Mouse (Mus musculus) urinary bladder, postnatal 10 days (tissue): ENCODE measurements at regions not wholly inside any gene's neighbourhood (a gene's known extent, or its start where the extent isn't known, plus 50 kb on each side); places are given as distances from the start of the nearest gene placed in this dataset.

ENCODE experiments used
- DNase-seq: peaks from one replicate; pipeline ENCODE4 v3.0.0; 2022; ENCODE audit warnings: low spot score

DNA sequence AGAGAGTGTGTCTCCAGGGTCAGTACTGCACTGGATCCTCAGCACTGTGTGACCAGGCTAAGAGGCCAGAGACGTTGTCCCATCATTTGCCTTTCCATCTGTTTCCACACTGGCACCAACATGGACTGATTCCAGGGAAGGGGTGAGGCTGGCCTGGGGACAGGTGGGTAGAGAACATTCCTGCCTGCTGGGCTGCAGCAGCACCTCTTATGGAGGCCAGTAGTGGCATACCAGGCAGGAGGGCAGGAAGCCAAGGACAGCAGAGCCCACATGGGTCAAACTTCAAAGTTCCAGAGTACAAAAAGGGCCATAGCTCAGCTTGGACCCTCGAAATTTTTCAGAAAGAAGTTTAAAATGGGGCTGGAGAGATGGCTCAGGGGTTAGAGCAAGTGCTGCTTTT is 115.4 kb upstream of the Ercc6l2 start:
- no peak for DNase-seq

DNA sequence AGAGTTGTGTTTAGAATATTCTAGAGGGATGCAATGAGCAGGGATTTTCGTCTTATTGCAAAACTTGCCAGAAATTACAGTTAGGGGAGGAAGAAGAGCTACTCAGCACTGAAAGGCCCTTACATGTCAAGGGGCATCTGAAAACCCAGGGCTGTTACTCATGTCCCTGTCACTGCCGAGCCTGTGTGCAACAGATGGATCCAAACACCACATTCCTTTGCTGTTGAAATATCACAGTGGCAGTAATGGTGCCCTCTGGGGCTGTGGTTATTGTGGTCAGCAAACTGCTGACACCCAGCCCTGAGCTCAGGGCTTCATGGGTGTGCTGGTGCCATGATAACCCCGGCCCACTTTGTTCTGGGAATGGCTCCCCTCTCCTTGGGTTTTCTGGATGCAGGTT is 114.3 kb upstream of the Ercc6l2 start:
- no peak for DNase-seq

DNA sequence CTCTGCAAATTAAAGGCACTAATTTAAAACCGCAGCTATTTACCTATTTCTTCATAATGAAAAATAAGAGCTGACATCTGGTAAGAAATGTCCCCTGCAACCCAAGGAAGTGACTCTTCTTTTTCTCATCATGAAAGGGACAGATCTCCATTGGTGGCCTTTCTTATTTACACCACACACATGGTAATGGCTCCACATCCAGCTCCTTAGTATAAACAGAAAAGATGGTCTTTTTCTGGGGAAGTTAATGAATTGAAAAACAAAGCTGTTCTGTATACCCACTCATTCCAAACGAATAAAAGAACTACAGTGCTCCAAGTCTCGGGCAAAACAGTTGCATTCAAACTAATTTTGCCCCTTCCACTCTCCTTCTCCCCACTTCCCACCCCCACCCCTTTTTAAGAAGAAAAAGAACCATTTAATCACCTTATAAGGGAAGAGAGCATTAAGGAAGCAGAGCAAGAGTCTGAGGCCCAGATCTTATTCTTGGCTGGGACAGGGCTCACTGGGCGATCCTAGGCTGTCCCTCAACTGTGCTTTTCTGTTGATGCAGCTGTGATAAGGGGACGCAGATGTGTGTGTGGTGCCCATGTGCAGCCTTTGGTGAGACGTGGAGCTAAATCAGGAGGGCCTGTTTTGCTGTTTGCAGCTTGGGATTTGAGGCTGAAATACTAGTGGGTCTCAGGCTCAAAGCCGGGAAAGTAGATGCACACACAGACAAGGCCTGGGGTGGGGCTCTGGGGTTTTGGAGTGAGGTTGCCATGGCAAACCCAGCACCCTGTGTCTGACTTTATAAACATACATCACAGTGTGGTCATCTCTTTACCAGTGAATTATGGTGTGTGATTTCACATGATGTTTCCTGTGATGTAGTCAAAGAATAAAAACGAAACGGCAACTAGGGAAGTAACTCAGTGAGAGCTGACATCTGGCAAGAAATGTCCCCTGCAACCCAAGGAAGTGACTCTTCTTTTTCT is 113.6 kb upstream of the Ercc6l2 start:
- no peak for DNase-seq

DNA sequence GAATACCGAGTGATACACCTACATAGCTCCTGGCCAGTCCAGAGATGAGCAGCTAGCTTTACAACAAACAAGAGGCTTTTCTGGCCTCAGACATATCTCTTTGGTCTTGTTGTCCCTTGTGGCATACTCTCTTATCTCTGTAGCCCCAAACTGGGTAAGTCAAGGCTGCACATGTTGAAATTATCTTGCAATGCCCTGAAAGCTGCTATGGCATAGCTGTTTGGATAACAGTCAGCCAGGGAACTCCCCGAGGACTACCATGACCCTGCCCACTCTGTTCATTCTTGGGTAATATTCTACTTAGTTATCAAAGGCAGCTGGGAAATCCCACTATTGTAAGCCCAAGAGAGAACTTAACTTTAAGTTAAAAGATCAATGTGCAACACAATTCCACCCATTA is 106.5 kb upstream of the Ercc6l2 start:
- DNase-seq: no peak

DNA sequence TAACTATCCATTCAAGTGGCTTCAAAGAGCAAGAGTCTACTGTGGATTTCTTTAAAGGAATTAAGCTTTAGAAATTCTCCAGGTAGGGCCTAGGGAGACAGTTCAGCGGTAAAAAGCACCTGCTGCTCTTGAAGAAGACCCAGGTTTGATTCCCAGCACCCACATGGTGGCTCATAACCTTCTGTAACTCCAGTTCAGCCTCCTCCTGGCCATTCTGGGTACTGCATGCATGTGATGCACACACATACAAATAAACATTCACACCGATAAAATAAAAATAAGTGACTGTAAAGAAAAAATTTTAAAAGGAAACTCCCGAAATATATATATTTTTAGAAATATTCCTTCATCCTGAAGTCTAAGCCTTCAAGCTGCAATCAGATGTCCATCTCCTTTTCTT is 101.9 kb upstream of the Ercc6l2 start:
- DNase-seq: no peak

DNA sequence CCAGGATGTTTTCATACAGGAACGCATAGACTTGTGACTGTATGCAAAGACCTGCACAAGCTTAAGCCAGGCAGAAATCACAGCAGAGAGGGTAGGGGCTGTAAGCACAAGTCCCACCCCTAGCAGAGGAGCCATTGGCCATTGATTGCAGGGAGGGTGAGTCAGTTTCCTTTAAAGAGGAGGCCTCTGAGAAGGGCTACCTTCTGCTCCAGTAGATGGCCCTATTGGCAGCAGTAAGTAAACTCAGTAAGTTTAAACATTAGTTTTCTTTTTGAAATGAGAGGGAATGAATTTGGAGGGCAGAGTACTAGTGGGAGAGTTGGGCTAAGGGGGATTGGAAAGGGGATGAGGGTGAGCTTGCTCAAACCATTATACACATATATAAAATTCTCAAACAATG is 98.5 kb upstream of the Ercc6l2 start:
- no peak for DNase-seq

DNA sequence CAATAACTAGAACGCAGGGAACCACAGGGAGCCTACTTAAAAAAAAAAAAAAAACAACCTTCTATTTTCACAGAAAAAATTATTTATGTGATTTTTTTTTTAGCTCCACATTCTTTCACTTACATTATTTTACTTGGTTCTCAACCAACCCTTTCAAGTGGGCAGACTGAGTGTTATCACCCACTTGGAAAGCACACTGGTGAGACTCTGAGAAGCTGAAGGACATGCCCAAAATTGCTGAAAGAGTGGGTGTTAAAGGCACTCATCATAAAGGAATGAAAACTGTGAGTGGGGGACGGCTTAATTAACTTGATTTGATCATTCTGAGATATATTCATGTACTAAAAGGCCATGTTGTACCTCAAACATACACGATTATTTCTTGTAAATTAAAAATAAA is 97.8 kb upstream of the Ercc6l2 start:
- DNase-seq: no peak

DNA sequence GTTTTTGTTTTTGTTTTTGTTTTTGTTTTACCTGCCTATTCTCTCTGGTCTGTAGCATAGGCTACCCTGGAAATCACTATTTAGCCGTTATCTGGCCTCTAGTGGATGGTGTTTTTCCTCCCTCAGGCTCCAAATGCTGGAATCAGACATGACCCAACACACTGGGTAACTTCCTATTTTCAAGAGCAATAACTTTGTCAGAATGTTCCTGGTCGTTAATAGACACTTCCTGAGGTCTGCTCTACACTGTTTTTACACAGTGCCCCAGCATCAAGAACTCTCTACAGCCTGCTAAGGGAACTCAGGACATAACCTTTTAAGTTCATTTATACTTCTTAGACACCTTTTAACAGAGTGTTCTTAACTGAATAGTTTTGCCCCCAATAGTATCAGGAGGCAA is 96.3 kb upstream of the Ercc6l2 start:
- no peak for DNase-seq

DNA sequence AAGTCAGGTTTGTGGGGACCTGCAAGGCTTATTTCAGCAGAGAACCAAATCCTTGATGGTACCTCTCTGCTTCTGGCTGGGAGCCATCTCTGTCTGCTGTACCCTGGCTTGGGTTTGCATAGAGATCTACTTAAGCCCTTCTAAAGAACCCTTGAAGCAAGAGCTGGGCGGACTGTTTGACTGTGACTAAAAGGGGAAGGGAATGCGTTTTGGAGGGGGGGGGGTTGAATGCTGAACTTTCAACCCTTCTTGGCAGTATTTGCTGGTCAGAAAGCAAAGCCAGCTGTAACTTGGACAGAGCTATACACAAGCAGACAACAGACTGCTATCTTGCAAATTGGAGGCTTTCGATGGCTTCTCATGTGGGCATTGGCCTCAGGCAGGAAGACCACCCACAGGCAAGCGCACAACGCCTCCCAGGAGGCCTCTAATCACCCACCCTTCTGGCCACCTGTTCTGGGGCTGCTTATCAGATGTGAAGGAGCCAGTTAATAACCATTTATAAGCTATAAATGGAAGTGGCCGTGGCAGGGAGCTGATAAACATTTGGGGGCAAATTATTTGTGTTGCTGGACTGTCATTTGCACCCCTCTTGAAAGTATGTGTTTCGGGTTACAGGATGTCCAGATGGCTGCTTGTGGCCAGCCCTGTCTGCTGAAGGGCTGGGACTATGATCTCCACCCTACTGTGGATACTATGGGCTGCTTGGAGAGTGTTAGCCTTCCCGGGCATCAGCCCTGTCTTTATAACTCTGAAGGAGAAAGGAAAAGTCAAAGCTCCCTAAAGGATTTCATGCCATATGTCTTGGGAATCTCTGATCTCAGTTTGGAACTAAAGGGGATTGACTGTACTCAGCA is 95.5 kb upstream of the Ercc6l2 start:
- DNase-seq: no peak

DNA sequence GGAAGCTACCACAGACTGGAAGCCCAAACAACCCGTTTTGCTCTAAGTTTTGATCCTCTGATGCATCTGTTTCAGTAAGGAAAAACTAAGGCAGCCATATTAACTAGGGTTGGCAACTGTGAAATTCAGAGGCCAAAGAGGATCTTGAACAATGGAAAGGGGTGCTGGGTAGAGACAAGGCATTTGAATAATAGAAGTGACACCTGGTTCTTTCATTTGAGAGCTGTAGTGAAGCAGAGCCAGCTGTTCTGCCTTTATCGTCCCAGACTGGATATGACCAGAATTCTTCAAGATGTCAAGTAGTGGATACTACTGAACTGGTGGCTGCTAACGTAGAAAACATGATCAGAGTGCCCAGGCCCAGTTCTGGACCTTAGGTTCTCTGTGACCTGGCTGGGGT is 94.4 kb upstream of the Ercc6l2 start:
- no peak for DNase-seq

DNA sequence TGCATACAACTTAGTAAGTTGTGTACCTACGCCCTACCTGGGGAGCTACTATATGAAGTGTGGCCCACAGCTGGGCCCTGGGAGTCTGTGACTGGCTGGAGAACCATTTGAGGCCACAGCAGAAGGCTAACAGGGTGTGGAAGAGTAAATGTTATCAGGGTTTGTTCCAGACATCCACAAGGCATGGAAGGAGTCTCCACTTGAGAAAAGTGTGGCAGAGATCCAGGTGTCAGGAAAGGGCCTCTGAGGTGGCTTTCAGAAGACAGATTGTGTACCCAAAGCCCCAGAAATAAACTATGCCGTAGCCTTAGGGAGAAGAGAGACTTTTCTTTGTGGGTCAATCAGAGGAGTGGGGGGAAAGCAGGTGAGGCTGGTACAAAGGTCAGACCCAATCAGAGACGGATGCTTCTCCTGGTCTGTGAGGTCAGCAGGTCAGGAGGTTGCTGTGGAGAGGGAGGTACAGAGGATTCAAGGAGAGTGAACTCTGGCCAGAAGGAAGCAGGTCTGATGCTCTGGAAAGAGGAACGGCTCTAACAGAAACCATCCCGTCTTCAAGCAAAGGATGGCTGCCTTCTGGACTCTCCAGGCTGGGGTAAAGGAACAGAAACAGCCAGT is 93.9 kb upstream of the Ercc6l2 start:
- DNase-seq: no peak

DNA sequence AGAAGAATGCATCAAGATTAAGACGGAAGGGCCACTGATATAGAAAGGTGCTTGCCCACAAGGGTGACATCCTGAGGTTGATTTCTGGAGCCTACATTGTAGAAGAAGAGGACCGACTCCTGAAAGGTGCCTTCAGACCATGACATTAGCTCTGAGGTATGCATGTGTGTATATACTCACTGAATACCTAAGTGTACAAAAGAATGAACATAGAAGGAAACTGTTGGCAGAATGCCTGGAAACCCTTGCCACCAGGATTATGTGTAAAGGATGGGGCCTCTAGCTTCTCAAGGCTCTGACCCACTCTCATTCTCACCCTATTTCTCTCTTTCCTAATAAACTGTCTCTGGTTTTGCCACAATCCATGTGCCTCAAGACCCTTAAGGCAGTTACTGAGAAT is 90.7 kb upstream of the Ercc6l2 start:
- no peak for DNase-seq

DNA sequence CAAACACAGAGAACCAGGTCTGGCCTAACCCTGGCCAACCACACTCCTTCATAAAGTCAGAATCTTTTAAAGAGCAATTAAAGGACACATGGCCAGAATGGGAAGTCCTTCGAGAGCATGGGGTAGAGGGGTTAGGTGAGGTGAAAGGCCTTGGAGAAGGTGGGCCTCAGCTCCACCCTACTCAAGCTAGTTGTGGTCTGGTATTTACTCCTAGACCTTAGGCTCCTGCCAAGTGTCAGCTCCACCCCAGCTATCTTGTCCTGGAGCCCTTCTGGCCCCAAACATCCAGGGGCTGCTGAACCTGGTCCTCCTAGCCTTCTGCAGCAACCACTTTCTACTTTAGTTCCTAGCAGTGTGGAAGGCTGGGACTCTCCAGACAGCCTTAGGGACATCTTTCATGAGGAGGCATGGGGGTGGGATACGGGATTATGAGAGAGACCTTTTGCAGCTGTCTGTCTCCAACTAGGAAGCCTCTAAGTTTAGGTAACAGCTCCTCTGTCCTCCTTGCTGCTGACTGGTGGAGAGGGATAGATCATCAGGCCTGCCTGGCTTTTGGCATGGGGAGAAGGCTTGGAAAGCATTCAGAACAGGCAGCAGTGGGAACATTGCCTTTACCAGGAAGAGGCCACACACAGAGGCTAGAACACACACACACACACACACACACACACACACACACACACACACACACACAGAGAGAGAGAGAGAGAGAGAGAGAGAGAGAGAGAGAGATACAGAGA is 90.0 kb upstream of the Ercc6l2 start:
- no peak for DNase-seq

DNA sequence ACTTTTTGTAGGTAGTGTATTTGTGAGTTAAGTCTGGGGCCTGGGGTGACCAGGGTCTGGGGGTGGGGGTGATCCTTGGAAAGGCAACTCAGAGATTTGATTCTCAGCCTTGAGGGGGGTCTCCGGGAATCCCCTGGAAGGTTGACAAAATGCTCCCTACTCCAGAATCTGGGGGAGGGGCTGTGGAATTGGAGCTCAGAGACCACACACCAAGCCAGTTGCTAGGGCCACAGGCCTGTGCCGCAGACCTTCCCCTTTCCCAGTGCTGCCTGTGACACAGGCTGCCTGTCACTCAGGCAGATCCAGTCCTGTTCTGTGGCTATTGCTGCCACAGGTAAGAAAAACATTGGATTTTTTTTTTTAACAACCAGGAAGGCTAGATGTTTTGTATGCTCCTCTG is 89.0 kb upstream of the Ercc6l2 start:
- no peak for DNase-seq

DNA sequence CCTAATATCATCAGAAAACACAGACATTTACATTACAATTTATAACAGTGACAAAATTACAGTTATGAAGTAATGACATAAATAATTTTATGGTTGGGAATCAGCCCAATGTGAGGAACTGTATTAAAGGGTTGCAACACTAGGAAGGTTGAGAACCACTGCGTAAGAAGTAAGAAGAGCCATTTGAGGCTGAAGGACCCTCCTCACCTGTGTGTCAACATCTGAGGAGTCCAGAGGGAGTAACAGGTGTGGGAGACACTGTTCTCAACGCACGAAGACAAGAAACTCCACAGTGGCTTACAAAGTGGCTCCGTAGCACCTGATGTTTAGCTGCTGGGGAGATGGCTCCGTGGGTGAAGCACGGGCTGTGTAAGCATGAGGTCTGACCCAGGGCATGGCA is 88.5 kb upstream of the Ercc6l2 start:
- DNase-seq: no peak

DNA sequence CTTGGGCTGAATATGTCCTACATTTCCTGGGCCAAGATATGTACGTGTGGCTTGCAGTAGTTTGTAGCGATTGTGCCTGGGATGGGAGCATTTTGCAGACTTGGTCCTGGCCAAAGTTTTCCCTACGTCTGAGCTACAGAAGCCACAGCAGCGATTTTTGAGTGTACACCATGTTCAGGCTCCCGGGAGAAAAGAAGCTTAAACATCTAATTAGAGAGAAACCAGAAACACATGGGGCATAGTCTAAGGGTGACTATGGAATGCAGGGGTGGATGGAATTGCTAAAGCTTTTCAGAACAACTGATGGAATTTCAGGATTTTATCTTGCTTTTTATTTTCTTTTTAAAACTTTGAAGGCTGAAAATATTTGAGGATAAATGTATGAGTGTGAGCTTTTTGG is 79.3 kb upstream of the Ercc6l2 start:
- no peak for DNase-seq

DNA sequence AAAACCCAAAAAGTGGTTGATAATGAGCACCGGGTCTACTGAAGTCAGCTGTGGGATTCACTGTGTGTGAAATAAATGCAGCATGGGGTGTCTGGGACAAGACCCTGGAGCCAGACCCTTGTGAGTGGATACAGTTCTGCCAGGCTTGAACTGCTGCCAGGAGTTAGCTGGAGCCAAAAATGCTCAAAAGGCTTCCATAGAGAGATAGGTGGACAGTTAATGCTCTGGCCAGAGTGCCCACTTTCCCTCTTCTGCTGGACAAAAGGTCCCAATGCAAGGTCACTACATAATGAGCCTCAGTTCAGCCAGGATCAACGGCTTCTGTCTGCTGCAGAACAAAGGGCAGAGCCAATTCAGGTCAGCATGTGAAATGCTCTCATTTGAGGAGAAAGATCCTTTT is 73.2 kb upstream of the Ercc6l2 start:
- no peak for DNase-seq

DNA sequence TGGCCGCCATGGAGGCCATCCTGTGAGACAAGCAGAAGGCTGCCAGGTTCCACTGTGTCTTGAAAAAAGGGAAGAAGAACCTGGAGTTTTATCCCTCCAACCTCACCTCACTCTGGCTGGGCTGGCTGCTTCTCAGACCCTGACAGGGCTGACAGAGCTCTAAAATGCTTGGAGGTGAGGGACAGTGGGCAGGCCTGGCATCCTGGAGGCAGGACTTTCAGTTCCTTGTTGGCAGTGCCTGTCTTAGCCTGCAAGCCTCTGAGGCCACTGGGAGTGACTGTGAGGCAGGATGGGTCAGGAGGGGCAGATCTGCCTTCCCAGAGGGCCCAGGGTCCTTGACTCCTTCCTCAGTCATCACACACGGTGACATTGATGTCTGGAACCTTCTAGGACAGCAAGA is 66.3 kb upstream of the Ercc6l2 start:
- no peak for DNase-seq

DNA sequence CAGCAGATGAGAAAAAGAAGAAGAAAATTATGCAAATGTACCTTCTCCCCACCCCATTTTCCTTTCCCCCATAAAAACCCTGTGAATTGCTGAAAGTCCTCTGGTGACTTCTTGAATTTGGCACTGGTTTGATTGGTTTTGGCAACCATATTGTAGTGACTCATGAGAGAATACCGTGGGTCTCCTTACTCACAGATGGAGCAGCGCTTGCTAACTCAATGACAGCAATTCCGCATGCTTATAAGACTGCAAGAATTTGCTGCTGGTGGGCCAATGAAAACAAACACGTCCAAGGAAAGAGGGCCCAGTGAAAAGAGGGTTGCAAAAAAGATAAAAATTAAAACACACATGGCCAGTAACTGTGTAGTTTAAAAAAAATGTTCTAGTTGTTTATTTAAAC is 65.0 kb upstream of the Ercc6l2 start:
- DNase-seq: no peak

DNA sequence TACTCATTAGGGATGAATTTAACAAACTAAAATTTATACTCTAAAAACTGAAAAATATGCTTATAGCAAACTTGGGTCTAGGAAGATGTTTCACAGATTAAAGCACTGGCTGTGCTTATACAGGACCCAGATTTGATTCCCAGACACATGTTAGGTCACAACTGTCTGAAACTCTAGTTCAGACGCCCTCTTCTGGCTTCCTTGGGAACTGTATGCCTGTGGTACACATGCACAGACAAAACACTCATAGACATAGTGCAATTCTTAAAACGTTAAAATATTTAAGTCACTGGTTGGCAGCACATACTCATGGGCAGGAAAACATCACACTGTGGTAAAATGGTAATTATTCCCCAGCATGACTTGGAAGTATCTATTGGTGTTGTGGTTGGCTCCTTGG is 63.8 kb upstream of the Ercc6l2 start:
- DNase-seq: no peak

DNA sequence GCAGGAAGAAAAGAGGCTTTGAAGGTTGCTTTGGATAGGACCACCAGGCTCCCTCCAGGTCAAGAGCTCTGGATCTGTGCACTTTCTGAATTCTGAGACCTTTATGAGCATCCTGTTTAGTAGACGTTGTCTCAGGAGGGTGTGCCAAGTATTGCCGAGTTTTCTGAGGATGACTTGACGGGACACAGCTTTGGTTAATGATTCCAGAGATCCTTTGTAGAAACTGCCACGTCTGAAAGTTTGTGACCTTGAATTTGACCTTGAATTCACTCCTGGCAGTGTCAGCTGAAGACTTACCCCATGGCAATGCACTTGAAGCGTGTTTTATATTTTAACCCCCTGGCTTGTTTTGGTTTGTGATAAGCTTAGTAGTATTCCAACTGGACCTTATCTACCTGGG is 58.0 kb upstream of the Ercc6l2 start:
- no peak for DNase-seq

DNA sequence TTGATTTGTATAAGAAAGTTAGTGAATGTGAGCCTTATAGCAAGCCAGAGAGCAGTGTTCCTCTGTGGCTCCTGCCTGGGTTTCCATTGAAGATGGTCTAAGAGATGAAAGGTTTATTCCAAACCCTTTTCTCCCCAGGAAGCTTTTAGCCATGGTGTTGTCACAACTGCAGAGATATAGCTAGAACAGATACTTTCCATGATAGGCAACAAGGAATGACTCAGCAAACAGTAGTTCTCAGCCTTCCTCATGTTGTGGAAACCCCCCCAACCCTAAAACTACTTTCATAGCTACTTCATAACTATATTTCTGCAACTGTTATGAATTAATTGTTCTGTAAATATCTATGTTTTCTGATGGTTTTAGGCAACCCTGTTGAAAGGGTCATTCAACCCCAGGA is 53.5 kb upstream of the Ercc6l2 start:
- no peak for DNase-seq
